8 mouse cellular contexts compared by ENCODE assay signal in the genomic region with DNA sequence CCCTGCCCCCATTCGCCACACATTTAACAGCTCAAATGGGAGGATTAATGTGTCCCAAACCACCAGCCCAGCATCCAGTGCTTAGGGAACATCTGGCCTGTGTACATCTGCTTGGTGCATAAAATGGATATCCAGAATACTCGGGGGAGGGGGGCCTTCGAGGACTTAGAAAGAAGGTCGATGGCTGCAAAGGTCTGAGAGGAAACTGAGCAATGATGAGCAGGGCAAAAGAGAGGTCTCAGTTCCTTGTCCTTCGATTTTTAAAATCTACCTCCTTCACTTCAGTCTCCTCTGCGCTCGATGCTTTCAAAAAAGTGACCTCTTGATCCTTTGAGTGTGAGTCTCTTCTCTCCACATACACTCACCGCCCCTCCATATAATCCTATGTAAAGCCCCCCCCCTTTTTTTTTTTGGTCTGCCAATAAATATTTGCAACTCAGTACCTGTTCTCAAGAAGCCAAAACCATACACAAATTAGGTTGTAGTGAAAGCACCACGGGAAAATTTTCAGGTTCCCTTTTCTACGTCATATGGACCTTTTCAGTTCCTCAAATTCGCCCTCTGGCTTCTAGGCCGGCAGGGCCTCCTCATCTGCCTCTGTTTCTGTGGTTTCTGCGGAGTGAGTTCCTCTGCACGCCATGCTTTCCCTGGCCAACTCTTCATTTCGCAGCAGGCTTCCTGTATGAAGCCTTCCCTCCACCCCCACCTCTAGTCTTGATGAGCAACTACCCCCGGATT. TPM values are rescaled to one million over a fixed set of nuclear protein-coding genes. Genes with fewer than 3 reads are reported as not detected.
A peak's percentile ranks its signal among the peaks of the same experiment; 100 is the strongest.
DNase-seq lines count a peak whose midpoint lies in the region; ATAC-seq and TF ChIP-seq lines count a peak whose summit lies in the region.

No protein-coding gene starts in this region.

- H3K4me1 ChIP-seq in lung, embryonic 14.5 days (ENCODE audit: insufficient read depth) = peaks cover 9% of the 10 kb centered on the region; the same call in 1 of the 2 replicates
- peaks cover 3% of the 10 kb centered on the region; the same call in 1 of the 2 replicates for H3K4me1 ChIP-seq in small intestine, adult 2 months (ENCODE audit: control insufficient read depth, insufficient read depth, insufficient read length, low read length)

- no peaks in the 10 kb centered on the region for H3K9me3 ChIP-seq in lung, embryonic 14.5 days (ENCODE audit: low read depth, low read length)

- TF ChIP-seq POLR2A in small intestine, adult 2 months (IDR thresholded peaks at IDR 0.05; ENCODE audit: low read depth, low read length) = no peak

- H3K4me2 ChIP-seq in lung, embryonic 14.5 days = peak overlapping the region; percentile 88

- H3K4me3 ChIP-seq in lung, embryonic 14.5 days (ENCODE audit: low read depth, low read length) = peak overlapping the region; percentile 70
- peak overlapping the region; percentile 93 for H3K4me3 ChIP-seq in small intestine, adult 2 months (ENCODE audit: low read depth, low read length)

- TF ChIP-seq CTCF in lung, embryonic 14.5 days (IDR thresholded peaks at IDR 0.05; ENCODE audit: low read depth) = no peak
- no peak for TF ChIP-seq CTCF in small intestine, adult 2 months (IDR thresholded peaks at IDR 0.05; ENCODE audit: extremely low read depth, insufficient read length, insufficient replicate concordance, low read depth, low read length)

- peak; percentile 85 to 87 for ATAC-seq in hematopoietic stem cell, adult 5-6 weeks (replicated peaks in 1 of 2; ENCODE audit: insufficient read depth in 1 of 2, low FRiP score in 2 of 2, low TSS enrichment in 1 of 2, low read depth in 1 of 2, poor library complexity in 2 of 2, severe bottlenecking in 2 of 2)
- ATAC-seq in lung, embryonic 14.5 days (ENCODE audit: insufficient read depth) = no peak; the same call in 1 of the 2 replicates

- peak overlapping the region; percentile 88 for H3K27ac ChIP-seq in lung, embryonic 14.5 days (ENCODE audit: low read depth)
- peak overlapping the region; percentile 62 for H3K27ac ChIP-seq in small intestine, adult 2 months (ENCODE audit: insufficient read depth, low read depth, low read length)

- H3K36me3 ChIP-seq in lung, embryonic 14.5 days (ENCODE audit: insufficient read depth) = peaks cover 11% of the 10 kb centered on the region
- 0 out of 2 replicates have a peak, but pooled peaks cover 4% of the 10 kb centered on the region for H3K36me3 ChIP-seq in small intestine, adult 2 months (ENCODE audit: control insufficient read depth, insufficient read depth, low read length)

- H3K27me3 ChIP-seq in lung, embryonic 14.5 days (ENCODE audit: insufficient read depth, low read length) = no peaks in the 10 kb centered on the region
- no peaks in the 10 kb centered on the region for H3K27me3 ChIP-seq in small intestine, adult 2 months (ENCODE audit: control insufficient read depth, insufficient read depth, low read length)

- 16% methylated on average over 16 of the region's 16 CpGs for WGBS in lung, embryonic 14.5 days
- whole genome bisulfite sequencing in small intestine, adult 2 months = 17% methylated on average over 16 of the region's 16 CpGs

- DNase-seq in embryo, embryonic 10.5 days (ENCODE audit: low spot score) = peak; percentile 19
- DNase-seq in embryo, embryonic 10 days (ENCODE audit: low spot score) = no peak
- peak; percentile 65 for DNase-seq in spleen, adult 12 weeks (ENCODE audit: low spot score)
- DNase-seq in spleen, postnatal 10 days (ENCODE audit: low spot score in 2 of 2) = no peak
- DNase-seq in lung, embryonic 14.5 days = peak; percentile 67
- DNase-seq in testis, postnatal 14 days (ENCODE audit: low spot score) = no peak

- H3K9ac ChIP-seq in lung, embryonic 14.5 days = peak overlapping the region; percentile 71

RNA-seq across cellular contexts. Expression of gene Cnpy3, which starts 0.8 kb away (rescaled TPM):
- total RNA-seq in hematopoietic stem cell, adult 5-6 weeks (2017) = 71.4 and 84.6 TPM in 2 replicates
- polyA plus RNA-seq in lung, embryonic 14.5 days (2014; fragmentation: Nextera tagmentation; extraction: Ambion mirVana) = 77.4 and 79.3 TPM in 2 replicates
- 14.3 and 23.7 TPM in 2 replicates for polyA plus RNA-seq in small intestine, adult 2 months (2012; rRNA removed)

RNA-seq across cellular contexts. Expression of gene Ptcra, which starts 12.3 kb away (rescaled TPM):
- total RNA-seq in hematopoietic stem cell, adult 5-6 weeks (2017) = not detected in 2 replicates
- polyA plus RNA-seq in lung, embryonic 14.5 days (2014; fragmentation: Nextera tagmentation; extraction: Ambion mirVana) = 0.24 and 0.37 TPM in 2 replicates
- polyA plus RNA-seq in small intestine, adult 2 months (2012; rRNA removed) = not detected in 2 replicates

RNA-seq across cellular contexts. Expression of gene 2310039H08Rik, which starts 21.2 kb away (rescaled TPM):
- total RNA-seq in hematopoietic stem cell, adult 5-6 weeks (2017) = 8.1 and 22.0 TPM in 2 replicates
- polyA plus RNA-seq in lung, embryonic 14.5 days (2014; fragmentation: Nextera tagmentation; extraction: Ambion mirVana) = 58.2 and 64.7 TPM in 2 replicates
- polyA plus RNA-seq in small intestine, adult 2 months (2012; rRNA removed) = 107 and 109 TPM in 2 replicates

RNA-seq across cellular contexts. Expression of gene Gnmt, which starts 22.3 kb away (rescaled TPM):
- total RNA-seq in hematopoietic stem cell, adult 5-6 weeks (2017) = not detected in 2 replicates
- polyA plus RNA-seq in lung, embryonic 14.5 days (2014; fragmentation: Nextera tagmentation; extraction: Ambion mirVana) = 0.77 and 1.5 TPM in 2 replicates
- 1.5 and 34.6 TPM in 2 replicates for polyA plus RNA-seq in small intestine, adult 2 months (2012; rRNA removed)

RNA-seq across cellular contexts. Expression of gene Rpl7l1, which starts 31.2 kb away (rescaled TPM):
- total RNA-seq in hematopoietic stem cell, adult 5-6 weeks (2017) = 121 and 185 TPM in 2 replicates
- 169 and 171 TPM in 2 replicates for polyA plus RNA-seq in lung, embryonic 14.5 days (2014; fragmentation: Nextera tagmentation; extraction: Ambion mirVana)
- 5.4 and 7.4 TPM in 2 replicates for polyA plus RNA-seq in small intestine, adult 2 months (2012; rRNA removed)

Comparison
In these comparisons a context has a peak if more than half of its experiments do, and no peak if none do; other contexts are left out.
1. DNase-seq: peak in embryo, embryonic 10.5 days (single experiment), spleen, adult 12 weeks (single experiment) and lung, embryonic 14.5 days (single experiment); none in embryo, embryonic 10 days (single experiment), spleen, postnatal 10 days (0 of 2) and testis, postnatal 14 days (single experiment).